Mouse (Mus musculus): ENCODE measurements around the gene Eif4a3.
"Not testable (repeated sequence)": the region's sequence is repeated elsewhere in the genome, so short reads cannot be mapped to it uniquely, and the experiment has no call there.

Gene Eif4a3

DNA sequence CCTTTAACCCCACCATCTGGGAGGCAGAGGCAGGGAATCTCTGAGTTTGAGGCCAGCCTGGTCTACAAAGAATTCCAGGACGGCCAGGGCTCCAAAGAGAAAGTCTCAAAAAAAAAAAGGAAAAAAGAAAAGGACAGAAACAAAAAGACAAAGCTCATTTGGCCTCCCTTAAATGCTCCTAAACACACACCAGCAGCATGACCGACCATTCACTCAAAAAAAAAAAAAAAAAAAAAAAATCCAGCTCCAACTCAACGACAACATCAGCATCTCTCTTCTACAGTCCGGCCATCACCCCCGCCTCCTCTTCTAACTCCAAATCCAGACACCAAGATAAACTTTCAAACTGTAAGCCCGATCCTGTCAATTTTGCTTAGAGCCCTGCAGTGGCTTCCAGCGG lies 972 bp downstream of the Eif4a3 start:
- DNase-seq (ENCODE audit: low read depth, low spot score), result no peak

- DNase-seq (ENCODE audit: low read depth, low spot score), result no peak
Observed at GRCm38 (mm10) chr11:119297996-119298395, 1.9 kb downstream of the Eif4a3 start.

DNA sequence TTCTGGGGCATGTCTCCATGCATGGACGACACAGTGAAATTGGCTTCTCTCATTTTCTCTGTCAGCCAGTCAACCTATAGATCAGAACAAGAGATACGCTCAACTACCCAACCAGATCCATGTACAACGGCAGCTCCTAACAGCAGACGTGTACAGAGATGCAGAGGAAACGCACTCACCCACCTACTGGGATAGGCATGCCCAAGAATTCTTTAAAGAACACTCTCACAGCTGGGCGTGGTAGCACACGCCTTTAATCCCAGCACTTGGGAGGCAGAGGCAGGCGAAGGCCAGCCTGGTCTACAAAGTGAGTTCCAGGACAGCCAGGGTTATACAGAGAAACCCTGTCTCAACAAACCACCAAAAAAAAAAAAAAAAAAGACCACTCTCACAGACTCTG lies 7.0 kb downstream of the Eif4a3 start:
- not testable (repeated sequence) for DNase-seq (ENCODE audit: low read depth, low spot score)

- DNase-seq (ENCODE audit: low read depth, low spot score), result no peak
Observed at GRCm38 (mm10) chr11:119287207-119287992, 12.5 kb downstream of the Eif4a3 start.

DNA sequence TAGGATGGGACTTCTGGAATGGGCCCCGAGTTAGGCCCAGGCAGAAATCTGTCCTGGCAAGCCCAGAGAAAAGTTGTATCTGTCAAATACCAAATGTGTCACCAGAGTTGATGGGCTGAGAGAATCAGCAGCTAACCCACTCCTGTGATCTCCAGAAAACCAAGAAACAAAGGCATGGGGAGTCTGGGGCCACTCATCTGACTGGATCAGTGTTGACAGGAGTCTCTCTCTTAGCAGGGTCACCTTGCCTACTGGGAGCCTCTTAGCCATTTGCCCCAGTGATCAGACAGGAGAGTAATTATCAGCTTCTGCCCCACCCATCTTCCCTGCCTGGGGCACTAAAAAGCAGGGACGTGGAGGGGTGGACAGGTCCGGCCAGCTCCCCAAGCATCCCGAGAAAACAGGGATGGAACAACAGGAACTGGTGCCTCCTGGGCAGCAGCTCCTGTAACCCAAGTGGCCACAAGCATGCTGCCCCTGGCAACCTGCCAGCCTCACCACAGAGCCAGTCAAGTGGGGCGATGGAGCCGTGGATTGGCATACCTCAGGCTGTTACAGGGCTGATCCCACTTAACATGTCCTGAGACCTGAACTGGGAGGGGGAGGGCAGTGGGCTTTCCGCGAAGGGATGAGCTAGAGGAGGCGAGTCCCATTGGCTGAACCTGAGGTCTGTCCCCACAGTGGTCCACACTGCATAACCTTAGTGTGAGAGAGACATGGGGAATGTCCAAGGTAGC lies 13.9 kb downstream of the Eif4a3 start:
- DNase-seq (ENCODE audit: low read depth, low spot score), result no peak

GRCm38 (mm10) chr11:119281030-119281429 lies 18.9 kb downstream of the Eif4a3 start:
- DNase-seq (ENCODE audit: low read depth, low spot score), result no peak

DNA sequence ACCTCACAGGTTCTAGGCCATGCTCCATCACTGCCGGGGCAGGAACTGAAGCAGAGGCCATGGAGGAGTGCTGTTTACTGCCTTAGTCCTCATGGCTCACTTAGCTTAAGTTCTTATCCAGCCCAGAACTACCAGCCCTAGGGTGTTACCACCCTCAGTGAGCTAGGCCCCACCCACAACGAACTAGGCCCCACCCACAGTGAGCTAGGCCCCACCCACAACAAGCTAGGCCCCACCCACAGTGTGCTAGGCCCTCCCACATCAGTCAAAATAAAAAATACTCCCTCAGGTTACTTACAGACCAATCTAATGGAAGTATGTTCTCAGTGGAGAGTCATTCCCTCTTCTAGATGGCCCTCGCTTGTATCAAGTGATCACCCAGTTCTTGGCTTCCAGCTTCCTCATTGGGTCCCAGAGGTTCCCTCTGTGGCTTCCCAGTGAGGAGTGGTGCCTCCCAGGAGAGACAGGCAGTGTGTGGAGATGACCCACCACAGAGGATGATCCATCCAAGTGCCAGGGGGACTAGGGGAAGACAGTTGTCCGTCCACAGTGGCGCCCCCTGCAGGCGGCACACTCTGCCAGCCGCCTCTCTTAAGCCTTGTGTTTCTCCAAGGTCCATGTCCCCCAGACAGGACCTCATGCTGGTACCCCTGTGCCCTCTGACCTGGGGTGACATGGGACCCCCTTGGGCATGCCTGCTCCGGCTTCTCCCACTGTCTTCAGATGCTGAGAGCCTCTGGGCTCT lies 26.5 kb downstream of the Eif4a3 start:
- DNase-seq (ENCODE audit: low read depth, low spot score), result no peak

DNA sequence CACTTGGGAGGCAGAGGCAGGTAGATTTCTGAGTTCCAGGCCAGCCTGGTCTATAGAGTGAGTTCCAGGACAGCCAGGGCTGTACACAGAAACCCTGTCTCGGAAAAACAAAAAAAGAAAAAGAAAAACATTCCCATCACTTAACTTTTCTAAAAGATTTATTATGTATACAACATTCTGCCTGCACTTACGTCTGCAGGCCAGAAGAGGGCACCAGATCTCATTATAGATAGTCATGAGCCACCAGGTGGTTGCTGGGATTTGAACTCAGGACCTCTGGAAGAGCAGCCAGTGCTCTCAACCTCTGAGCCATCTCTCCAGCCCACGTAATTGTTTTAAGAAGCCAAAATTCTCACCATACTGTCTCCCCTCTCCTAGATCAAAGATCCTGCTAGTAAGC lies 27.4 kb downstream of the Eif4a3 start:
- DNase-seq (ENCODE audit: low read depth, low spot score), result not testable (repeated sequence)

- DNase-seq (ENCODE audit: low read depth, low spot score), result no peak
Observed at GRCm38 (mm10) chr11:119268557-119269195, 31.2 kb downstream of the Eif4a3 start.

DNA sequence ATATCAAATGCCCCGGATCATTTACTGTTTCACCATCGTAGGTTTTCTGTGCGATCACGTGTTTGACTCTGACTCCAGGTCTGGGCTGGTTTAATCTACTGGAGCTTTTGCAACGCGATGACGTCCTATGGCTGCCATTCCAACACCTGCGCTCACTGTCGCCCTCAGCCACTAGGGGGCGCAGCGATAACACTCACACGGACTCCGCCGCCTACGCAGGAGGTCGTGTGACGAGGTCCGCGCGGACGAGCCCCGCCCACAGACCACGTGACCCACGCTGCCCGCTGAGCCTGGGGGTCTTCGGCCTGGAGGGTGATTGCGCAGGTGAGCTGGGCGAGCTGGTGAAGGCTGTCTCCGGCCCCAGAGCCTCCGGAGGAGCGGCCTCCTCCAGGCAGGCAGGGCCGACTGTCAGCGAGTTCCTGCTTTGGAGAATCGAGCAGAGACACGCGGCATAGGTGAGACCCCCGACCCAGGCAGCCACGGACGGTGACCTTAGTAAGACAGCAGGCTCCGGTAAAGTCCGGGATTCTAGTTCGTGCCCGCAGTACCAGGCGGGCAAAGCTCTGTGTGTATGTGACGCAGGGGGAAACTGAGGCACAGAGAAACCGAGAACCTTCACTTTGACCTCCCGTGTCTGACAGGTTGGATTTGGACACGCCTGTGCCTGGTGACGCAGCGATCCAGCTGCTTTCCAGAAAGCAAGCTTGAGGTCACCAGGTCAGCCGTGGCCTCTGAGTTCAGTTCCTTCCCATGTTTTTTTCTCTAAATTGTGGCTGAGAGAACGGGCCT lies 31.9 kb downstream of the Eif4a3 start, which contains the start of gene Gaa:
Gene Gaa, plus strand, starts transcription at position 120 of the 789 bp plus-strand sequence.
- peak; percentile 95 for DNase-seq (ENCODE audit: low read depth, low spot score)

- no peak for DNase-seq (ENCODE audit: low read depth, low spot score)
Observed at GRCm38 (mm10) chr11:119267241-119267674, 32.6 kb downstream of the Eif4a3 start.

GRCm38 (mm10) chr11:119265811-119266210 lies 34.1 kb downstream of the Eif4a3 start:
- no peak for DNase-seq (ENCODE audit: low read depth, low spot score)

GRCm38 (mm10) chr11:119264413-119264812 lies 35.5 kb downstream of the Eif4a3 start:
- DNase-seq (ENCODE audit: low read depth, low spot score), result no peak

DNA sequence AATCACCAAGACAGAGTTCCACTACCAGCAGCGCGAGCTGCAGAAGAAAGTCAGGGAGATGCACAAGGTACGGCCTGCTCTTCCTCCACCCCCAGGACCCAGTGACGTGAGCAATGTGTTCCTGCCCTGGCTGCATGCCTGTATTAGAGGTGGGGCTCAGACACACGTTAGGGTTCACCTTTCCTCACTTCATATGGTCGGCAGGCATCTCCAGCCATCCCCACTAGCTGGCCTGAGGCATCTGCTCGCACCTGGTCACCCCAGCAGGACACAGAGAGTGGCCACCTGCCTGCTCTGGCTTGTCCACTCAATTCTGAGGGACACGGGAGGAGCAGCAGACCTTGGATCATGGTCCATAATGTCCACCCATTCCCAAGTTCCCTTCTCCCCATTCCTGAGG lies 39.9 kb downstream of the Eif4a3 start:
- DNase-seq (ENCODE audit: low read depth, low spot score), result no peak

DNA sequence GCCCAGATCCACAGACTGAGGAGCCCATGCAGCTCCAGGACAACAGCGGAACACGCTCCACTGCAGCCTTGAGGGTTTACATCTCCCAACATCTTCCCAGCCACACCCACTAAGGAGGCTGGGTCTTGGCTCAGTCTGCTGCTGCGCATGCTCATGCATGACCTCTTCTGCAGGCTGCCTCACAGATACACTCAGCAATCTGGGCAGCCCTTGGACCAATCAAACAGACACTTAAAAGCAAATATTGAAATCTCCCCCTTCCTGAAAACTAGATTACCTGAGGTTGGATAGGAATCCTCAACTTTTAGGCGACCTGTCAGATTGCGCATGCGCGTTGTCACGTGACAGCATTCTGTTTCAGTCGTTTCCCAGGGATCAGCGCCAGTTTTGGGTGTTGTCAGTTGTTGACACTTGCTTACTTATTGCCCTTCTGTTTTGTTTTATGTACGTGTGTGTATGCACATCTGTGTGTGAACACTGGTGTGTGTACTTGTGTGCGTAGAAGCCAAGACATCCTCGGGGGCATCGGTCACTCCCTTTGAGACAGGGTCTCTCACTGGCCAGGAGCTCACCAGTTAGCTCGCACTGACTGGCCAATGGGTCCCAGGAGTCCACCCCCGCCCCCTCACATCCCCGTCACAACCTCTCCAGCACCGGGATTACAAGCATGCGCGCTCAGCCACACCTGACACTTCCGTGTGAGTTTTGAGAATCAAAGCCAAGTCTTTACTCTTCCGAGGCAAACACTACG lies 41.1 kb downstream of the Eif4a3 start:
- peak; percentile 58 for DNase-seq (ENCODE audit: low read depth, low spot score)

- DNase-seq (ENCODE audit: low read depth, low spot score), result no peak
Observed at GRCm38 (mm10) chr11:119258216-119258571, 41.7 kb downstream of the Eif4a3 start.

DNA sequence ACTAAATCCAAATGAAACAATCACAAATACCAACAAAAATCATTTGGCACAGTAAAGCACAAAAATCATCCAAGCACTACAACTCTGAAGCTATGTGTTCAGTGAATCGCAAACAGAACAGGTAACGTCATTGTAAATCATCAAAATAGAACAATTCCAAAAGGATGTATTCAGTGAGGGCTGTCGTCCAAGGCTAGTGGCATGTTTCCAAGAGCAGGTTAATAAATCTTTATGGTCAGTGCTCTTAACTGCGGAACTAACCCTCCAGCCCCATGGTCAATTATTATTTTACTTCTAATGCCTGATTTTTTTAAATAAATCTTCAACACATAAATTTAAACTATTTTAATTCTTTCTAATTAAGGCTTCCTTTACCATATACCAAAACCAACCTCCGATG lies 43.3 kb downstream of the Eif4a3 start:
- DNase-seq (ENCODE audit: low read depth, low spot score), result not testable (repeated sequence)

DNA sequence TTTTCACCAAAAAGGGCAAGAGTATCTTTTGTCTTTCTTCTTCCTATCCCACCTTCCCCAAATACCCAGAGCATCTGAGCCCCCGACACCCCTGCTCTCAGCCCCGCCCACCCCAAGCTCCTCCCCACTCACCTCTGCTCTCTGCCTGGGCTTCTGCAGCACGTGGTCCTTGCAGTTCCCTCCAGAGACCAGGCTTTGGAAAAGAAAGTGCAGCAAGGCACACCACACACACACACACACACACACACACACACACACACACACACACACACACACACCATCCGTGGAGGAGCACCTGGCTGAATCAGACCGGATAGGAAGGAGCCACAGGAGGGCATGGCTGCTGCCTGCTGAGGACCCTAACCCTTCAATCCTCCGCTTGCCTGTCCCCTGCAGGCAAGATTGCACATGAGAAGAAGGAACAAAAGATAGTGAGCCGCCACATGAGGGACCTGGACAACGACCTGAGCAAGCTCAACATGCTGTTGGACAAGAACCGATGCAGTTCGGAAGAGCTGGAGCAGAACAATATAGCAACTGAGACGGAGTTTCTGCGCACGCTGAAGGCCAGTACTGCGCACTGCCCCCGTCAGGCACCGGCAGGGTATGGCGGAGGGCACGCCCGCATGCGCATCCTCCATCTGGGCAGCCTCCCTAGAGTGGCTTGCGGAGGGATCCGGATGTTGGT lies 46.9 kb downstream of the Eif4a3 start:
- DNase-seq (ENCODE audit: low read depth, low spot score), result peak; percentile 68

DNA sequence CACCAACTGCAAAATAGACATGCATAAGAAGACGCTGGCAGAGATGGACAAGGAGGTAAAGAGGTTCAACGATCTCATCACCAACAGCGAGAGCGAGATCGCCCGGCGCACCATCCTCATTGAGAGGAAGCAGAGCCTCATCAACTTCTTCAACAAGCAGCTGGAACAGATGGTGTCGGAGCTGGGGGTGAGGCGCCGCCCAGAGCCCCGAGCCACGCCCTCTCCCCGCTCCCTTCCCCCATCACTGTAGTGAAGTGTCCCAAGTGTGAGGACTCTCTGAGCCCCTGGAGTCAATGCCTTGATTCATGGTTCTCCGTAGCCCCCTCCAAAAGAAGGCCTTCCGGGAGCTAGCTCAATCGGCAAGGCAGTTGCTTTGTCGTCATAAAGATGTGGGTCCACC lies 48.9 kb downstream of the Eif4a3 start:
- no peak for DNase-seq (ENCODE audit: low read depth, low spot score)

DNA sequence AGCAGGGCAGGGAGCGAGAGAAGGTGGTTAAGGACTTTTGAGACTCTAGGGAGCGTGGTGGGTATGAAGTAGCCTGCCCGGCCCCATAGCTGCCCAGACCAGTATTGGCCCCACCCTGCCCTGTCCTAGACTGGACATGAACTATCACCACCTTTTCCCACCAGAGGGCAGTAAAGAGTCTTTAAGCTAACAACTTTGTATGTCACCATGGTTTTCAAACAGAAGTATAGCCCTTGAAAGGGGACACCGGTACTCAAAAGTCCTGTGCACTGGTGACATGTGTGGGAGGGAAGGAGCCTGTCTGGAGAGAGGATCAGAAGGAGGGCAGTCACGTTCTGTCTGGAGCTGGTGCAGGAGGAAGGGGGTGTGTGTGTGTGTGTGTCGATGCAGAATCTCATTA lies 50.9 kb downstream of the Eif4a3 start:
- DNase-seq (ENCODE audit: low read depth, low spot score), result peak; percentile 90

Measured in mesoderm, embryonic 11.5 days (tissue).